Mouse (Mus musculus) cerebellum, adult 2 months (tissue): ENCODE results near the gene Gli1. TPM values are rescaled to one million over a fixed set of nuclear protein-coding genes. Genes with fewer than 3 reads are reported as not detected.
"Not testable (repeated sequence)": the region's sequence is repeated elsewhere in the genome, so short reads cannot be mapped to it uniquely, and the experiment has no call there.

Experiments
- DNase-seq, 2 experiments: peaks; one replicate each; pipeline ENCODE4 v3.0.0; 2021
- H3K27ac ChIP-seq: fragments of 200-500 bp; 2 replicates; pipeline ENCODE4 v1.5.1; 2012; ENCODE audit warnings: low read length, control low read depth, inconsistent platforms; ENCODE audit not compliant: insufficient read depth
- H3K27me3 ChIP-seq: fragments of 200-500 bp; 2 replicates; pipeline ENCODE4 v1.6.1; 2012; ENCODE audit warnings: inconsistent platforms, mild to moderate bottlenecking, low read length, moderate library complexity; ENCODE audit not compliant: control insufficient read depth, insufficient read depth
- H3K4me1 ChIP-seq: fragments of 200-500 bp; 2 replicates; pipeline ENCODE4 v1.6.1; 2011; ENCODE audit warnings: low read length; ENCODE audit not compliant: control insufficient read depth, insufficient read depth
- H3K4me3 ChIP-seq: fragments of 200-500 bp; replicated peaks from 2 replicates; pipeline ENCODE3; 2011; ENCODE audit warnings: mild to moderate bottlenecking, low read depth, low read length, control low read depth; ENCODE audit not compliant: insufficient read depth
- CTCF ChIP-seq: fragments of 200-500 bp; IDR thresholded peaks from 2 replicates; pipeline ENCODE4 v1.5.1; 2011; ENCODE audit warnings: low read depth, mild to moderate bottlenecking, control low read depth, low read length, moderate library complexity, borderline replicate concordance; ENCODE audit not compliant: insufficient read depth
- POLR2A ChIP-seq: fragments of 200-500 bp; IDR thresholded peaks from 2 replicates; pipeline ENCODE4 v1.6.1; 2011; ENCODE audit warnings: low read length, control low read depth, borderline replicate concordance; ENCODE audit not compliant: insufficient read depth
- WGBS: fragments of 180-500 bp; shearing (Covaris S2); methylation state at CpG from one replicate; pipeline ENCODE4 v1.1.7; 2018; 5-methylcytosine and 5-hydroxymethylcytosine counted together
- polyA plus RNA-seq: library from polyadenylated mRNA; depleted of rRNA; stranded (reverse); fragments of >200 nt; gene quantifications from 2 replicates; pipeline ENCODE4 v1.2.3, GENCODE M21; 2012

The Gli1 gene
- polyA plus RNA-seq, 1 experiment: 10.6 TPM

- no peak overlapping the region for H3K27ac ChIP-seq
- H3K4me1 ChIP-seq: no peaks in the 10 kb centered on the region
- H3K27me3 ChIP-seq: no peaks in the 10 kb centered on the region; the same call in 1 of the 2 replicates
- no peak overlapping the region for H3K4me3 ChIP-seq
- no peak for TF ChIP-seq POLR2A
- TF ChIP-seq CTCF: no peak
- WGBS: 77% methylated on average over 17 of the region's 17 CpGs
- DNase-seq: no peak
These were observed 18.5 kb downstream of the Gli1 start for GRCm38 (mm10) chr10:127323131-127323855.

DNA sequence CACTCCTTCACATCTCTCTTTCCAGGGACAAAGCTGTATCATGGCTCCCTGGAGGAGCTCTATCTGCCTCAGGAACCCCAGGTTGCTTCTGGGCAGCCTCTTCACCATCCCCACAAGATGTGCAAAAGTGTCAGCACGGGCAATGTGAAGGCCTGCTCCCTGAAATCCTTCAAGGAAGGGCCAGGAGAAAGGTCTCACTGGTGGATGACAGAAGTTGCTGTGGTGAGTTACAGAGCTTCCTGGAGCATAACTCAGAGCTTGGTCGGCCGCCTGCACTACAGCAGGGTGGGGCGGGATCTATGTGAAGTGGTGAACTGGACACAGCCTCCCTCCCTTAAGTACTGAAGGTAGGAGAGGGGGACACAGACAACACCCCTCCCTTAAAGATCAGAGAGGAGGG, 19.1 kb downstream of the Gli1 start:
- WGBS: 85% methylated on average over 4 of the region's 4 CpGs
- DNase-seq: no peak
- no peak for TF ChIP-seq POLR2A
- TF ChIP-seq CTCF: no peak
- H3K27me3 ChIP-seq: no peaks in the 10 kb centered on the region; the same call in 1 of the 2 replicates
- H3K4me1 ChIP-seq: no peaks in the 10 kb centered on the region
- no peak overlapping the region for H3K4me3 ChIP-seq
- H3K27ac ChIP-seq: no peak overlapping the region

- Histone ChIP-seq H3K4me1 (no peaks in the 10 kb centered on the region), H3K27me3 (no peaks in the 10 kb centered on the region; the same call in 1 of the 2 replicates), H3K27ac (no peak overlapping the region), H3K4me3 (no peak overlapping the region)
- 66% methylated on average over 13 of the region's 13 CpGs for WGBS
- DNase-seq: no peak
- no peak for TF ChIP-seq POLR2A
- no peak for TF ChIP-seq CTCF
These were observed 19.6 kb downstream of the Gli1 start for GRCm38 (mm10) chr10:127322178-127322577.

- no peak within 1 kb of the TSS for H3K4me3 ChIP-seq
- no peak for DNase-seq
- no peaks in the 10 kb centered on the region; the same call in 1 of the 2 replicates for H3K27me3 ChIP-seq
- no peaks in the 10 kb centered on the region for H3K4me1 ChIP-seq
- H3K27ac ChIP-seq: no peak within 1 kb of the TSS
- TF ChIP-seq CTCF: no peak
- no peak for TF ChIP-seq POLR2A
- WGBS: 73% methylated on average over 3 of the region's 3 CpGs
These were observed 20.2 kb downstream of the Gli1 start, which contains the start of gene Arhgap9 for GRCm38 (mm10) chr10:127321621-127322020. Gene Arhgap9, plus strand, starts transcription at chr10:127321964.

DNA sequence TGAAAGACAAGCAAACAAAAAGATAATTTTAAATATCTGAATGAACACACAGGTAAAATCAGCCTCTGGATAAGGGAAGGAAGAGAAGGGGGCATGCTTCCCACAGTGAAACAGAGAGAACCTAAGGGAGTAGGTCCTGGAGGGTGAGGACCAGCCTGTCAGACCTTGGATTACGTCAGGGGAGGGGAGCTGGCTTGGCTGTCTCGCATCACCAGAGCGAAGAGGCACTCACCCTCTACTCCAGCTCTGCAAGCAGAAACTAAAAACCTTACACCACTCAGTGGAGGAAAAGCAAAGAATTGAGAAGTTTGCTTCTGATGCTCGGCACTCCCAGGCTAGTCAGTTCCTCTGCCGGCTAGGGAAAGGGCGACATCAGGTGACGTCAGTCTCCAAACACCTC, 21.8 kb downstream of the Gli1 start:
- Histone ChIP-seq H3K27me3 (no peaks in the 10 kb centered on the region; the same call in 1 of the 2 replicates), H3K4me1 (no peaks in the 10 kb centered on the region), H3K27ac (no peak overlapping the region), H3K4me3 (no peak overlapping the region)
- no peak for DNase-seq
- TF ChIP-seq CTCF: no peak
- TF ChIP-seq POLR2A: no peak
- WGBS: 76% methylated on average over 7 of the region's 7 CpGs

GRCm38 (mm10) chr10:127318009-127318408, 23.8 kb downstream of the Gli1 start:
- Histone ChIP-seq H3K4me3 (no peak overlapping the region), H3K4me1 (no peaks in the 10 kb centered on the region), H3K27me3 (no peaks in the 10 kb centered on the region), H3K27ac (no peak overlapping the region)
- 39% methylated on average over 4 of the region's 4 CpGs for WGBS
- DNase-seq: no peak
- no peak for TF ChIP-seq POLR2A
- no peak for TF ChIP-seq CTCF

- TF ChIP-seq POLR2A (no peak), CTCF (no peak)
- Histone ChIP-seq H3K27ac (no peak overlapping the region), H3K4me3 (no peak overlapping the region), H3K27me3 (no peaks in the 10 kb centered on the region), H3K4me1 (no peaks in the 10 kb centered on the region)
- WGBS: 80% methylated on average over 2 of the region's 2 CpGs
- no peak for DNase-seq
These were observed 24.5 kb downstream of the Gli1 start for GRCm38 (mm10) chr10:127317277-127317676.

GRCm38 (mm10) chr10:127314950-127315349, 26.8 kb downstream of the Gli1 start:
- H3K4me3 ChIP-seq, H3K27me3 ChIP-seq: not testable (repeated sequence)
- WGBS: 78% methylated on average over 1 of the region's 1 CpGs

GRCm38 (mm10) chr10:127313516-127313915, 28.3 kb downstream of the Gli1 start:
- 92% methylated on average over 5 of the region's 5 CpGs for WGBS

More at GRCm38 (mm10) chr10:127314950-127315349, 26.8 kb downstream of the Gli1 start:
- H3K27ac ChIP-seq, DNase-seq, H3K4me1 ChIP-seq: not testable (repeated sequence)

More at GRCm38 (mm10) chr10:127313516-127313915, 28.3 kb downstream of the Gli1 start:
- not testable (repeated sequence) for H3K4me3 ChIP-seq, H3K27me3 ChIP-seq, H3K27ac ChIP-seq, H3K4me1 ChIP-seq, DNase-seq
